Mouse (Mus musculus) urinary bladder, postnatal 25 days (tissue): ENCODE measurements around the gene Shisal2a.

Source experiments
- DNase-seq: peaks from one replicate; pipeline ENCODE4 v3.0.0; 2022; ENCODE audit warnings: low spot score

Gene Shisal2a

DNA sequence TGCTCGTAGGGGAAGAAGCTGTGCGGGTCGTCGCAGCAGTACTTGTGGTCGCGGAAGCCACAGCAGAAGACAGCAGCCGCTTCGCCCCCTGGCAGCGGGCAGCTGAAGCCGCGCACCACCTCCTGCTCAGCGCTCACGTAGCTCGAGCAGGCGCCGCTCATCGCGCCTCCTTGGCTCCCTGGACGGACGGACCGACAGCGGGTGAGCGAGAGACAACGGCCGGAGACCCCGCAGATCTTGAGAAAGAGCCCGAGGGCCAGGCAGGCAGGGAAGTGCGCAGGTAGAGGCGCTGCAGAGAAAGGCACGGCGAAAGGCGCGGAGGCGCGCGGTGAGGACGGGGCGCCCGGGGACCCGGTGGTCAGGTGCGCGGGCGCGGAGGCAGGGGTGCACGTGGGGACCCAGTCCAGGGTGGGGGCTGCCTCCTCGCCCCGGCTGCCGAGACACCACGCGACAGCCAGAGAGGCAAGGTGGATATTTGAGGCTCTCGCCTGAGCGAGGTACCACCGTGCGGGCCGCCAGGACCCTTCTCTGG is at the start of gene Shisal2a:
TSS of gene Shisal2a (minus strand) at position 167 of the 532 bp plus-strand sequence.
- no peak for DNase-seq

GRCm38 (mm10) chr4:108431561-108431936 is 48.4 kb upstream of the Shisal2a start:
- no peak for DNase-seq

DNA sequence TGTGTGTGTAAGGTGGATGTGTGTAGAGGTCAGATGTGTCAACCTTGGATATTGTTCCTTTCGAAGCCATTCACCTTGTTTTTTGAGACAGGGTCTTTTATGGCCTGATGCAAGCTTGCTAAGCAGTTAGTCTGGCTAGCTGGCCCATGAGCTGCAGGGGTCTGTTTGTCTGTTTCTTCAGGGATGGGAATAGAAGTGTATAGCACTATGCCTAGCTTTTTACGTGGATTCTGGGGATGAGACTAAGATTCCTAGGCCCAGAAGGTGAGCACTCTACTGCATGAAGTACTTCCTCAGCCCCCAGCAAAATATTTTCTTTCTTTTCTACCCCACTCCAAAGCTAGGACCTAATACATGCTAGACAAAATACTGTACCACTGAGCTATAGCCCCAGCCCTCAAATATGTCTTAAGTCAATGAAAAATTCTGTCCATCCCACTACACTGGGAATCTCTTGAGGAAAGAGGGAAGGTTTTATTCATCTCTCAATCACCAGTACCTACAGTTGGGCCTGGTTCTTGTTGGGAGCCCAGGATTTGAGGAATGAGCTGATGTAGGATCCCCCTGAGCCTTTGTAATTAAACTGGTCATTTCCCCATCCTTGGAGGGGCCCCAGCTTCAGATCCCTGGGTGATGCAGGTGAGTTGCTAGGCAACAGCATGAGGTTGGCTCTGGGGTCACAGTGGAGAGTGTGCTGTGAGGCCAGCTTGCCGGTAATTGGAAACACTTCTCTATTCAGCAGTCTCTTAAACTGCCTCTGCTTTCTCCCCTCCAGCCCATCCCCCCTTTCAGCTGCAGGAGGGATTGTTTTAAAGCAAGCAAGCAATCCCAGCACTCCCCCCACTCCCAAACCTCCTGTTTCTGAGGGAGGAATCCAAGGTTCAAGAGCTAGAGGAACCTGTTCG is 47.8 kb upstream of the Shisal2a start:
- DNase-seq = no peak

DNA sequence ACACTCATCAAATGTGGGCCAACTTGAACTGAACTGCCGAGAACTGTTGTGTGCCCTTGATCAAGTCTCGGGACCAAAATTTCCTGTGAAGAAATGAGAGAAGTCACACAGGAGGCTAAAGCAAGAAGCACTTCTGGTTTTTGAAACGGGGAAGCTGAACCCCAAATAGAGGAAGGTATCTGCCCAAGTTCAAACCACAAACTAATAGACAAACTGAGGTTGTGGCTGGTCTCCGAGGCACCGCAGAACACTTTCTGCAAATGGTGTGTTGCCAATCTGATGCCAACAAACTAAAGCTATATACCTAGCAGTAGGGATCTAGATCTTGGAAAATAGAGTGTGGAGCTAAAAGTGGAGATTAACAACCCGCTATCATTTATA is 45.2 kb upstream of the Shisal2a start:
- DNase-seq = no peak

GRCm38 (mm10) chr4:108427719-108428340 is 44.7 kb upstream of the Shisal2a start:
- DNase-seq = no peak

DNA sequence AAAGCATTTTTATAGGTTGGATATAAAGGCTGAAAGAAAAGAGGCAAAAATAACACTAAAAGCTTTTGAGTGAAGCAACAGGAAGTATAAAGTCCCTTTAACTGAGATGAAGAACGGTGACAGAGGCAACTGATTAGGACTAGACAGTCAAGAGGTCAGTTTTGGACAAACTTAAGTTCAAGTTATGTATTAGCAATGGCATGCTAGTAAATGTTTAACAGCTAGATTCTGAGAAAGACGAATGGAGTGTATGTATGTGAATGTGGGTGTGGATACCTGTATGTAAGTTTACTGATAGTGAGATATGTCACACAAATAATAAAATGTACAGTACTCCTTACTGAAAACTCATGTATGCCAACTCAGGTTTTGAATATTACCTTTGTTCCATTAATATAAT is 41.4 kb upstream of the Shisal2a start:
- DNase-seq = no peak

- DNase-seq = no peak
Observed at GRCm38 (mm10) chr4:108407621-108408020, 24.5 kb upstream of the Shisal2a start.

GRCm38 (mm10) chr4:108406861-108407401 is 23.8 kb upstream of the Shisal2a start, which contains the start of gene Gpx7:
Gene Gpx7, minus strand, starts transcription at chr4:108406961.
- DNase-seq = no peak

- DNase-seq = peak; percentile 49
Observed at GRCm38 (mm10) chr4:108406138-108406860, 23.1 kb upstream of the Shisal2a start.

GRCm38 (mm10) chr4:108405766-108406137 is 22.6 kb upstream of the Shisal2a start:
- no peak for DNase-seq

DNA sequence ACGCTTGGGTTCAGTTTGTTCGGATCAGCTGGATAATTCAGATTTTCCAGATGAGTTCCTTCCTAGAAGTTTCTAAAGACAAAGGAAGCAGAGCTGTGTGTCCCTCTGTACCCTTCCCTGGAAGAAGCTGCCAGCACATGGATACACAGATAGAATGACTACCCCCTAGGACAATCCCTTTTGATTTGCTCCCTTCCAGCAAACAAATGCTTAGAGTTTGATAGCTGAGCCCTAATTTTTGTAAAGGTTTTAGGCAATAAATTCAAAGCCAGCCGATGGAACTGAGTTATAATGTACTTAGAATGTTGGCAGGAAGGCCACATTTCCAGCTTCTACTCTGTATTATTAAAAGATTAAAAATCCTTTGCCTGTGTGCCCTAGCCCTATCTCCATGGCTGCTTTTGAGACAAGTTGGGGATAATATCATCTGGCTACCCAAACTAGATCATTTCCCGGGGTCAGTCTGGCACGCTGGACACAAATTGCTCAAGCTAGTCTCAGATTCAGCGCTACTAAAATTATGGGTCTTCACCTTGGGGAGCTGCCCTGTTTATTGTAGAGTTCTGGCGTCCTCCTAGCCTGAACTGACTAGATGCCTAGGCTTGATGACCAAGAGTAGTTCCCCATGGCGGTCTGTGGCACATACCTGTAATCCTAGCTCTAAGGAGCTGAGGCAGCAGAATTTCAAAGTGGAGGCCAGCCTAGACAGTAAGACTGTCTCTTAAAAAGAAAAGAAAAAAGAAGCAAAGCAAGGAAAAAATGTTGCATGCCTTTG is 20.9 kb upstream of the Shisal2a start:
- DNase-seq = no peak

- no peak for DNase-seq
Observed at GRCm38 (mm10) chr4:108400395-108400794, 17.2 kb upstream of the Shisal2a start.

DNA sequence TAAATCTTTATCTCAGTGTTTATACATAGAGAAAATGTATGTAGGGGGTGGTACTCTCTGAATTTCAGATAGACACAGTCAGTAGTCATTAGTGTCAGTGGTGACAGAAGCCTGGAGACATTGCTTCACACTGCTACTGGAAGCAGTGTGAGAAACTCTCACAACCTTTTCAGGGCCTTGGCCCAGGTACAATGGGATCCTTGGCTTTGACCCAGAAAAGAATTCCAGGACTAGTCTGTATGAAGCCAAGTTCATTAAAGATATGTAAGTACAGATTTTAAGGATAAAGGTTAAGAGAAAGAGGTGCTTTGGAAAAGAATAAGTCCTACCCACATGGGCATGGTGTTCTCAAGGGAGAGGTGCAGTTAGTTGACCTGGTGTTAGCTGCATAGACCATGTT is 11.1 kb upstream of the Shisal2a start:
- no peak for DNase-seq

- no peak for DNase-seq
Observed at GRCm38 (mm10) chr4:108392558-108392957, 9.4 kb upstream of the Shisal2a start.

DNA sequence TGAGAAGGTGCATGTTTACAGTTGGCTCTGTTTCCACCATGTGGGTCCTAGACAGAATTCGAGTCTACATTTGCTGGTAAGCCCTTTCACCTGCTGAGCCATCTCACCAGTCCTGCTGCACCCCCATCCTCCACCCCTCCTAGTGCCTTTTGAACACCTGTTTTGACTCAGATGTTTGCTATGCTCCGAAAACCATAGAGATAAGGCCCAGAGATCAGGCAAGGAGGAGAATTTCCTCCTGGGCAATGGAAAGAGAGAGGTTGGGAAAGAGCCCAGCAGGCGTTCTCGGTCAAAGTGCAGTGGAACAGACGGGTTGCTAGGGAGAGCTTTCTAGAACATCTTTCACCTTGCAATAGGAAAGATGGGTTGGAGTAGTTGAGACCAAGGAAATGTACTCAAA is 8.0 kb upstream of the Shisal2a start:
- DNase-seq = no peak

DNA sequence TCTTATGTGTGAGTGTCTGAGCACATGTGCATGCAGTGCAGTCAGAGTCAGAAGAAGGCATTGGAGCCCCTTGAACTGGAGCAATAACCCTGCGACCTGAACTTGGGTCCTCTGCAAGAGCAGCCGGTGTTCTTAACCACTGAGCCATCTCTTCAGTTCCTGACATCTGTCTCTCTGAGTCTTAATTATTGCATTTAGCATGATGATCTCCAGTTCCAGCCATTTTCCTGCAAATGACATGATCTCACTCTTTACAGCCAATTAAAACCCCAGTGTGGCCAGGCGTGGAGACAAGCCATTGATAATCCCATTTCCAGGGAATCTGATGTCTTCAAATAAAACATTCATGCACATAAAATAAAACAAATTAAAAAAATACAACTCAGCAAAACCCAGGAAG is 5.6 kb upstream of the Shisal2a start:
- DNase-seq = no peak

DNA sequence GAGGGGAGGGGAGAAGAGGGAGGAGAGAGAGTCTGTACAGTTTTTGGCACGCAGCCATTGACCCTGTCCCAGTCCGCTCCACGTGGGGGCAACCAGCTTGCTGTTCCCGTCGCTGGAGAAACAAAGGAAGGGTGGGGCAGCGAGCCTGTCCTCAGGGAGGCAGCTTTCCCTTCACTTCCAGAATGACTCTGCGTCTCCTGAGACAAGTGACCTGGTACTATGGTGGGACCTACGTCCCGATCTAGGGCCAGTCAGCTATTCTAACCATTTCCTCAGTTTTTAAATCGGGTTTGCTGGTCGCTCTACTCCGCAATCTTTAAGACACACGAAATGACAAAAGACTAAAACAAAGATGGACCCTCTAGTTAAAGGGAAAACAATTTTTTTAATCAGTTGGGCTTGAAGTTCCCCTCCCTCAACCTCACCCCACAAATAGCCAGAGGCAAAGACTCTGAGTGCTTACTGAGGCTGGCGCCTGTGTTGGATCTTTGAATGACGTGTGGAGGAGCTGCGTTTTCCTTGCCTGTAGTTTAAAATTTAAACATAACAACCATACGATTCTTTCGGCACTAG is 4.6 kb upstream of the Shisal2a start:
- peak; percentile 60 for DNase-seq

DNA sequence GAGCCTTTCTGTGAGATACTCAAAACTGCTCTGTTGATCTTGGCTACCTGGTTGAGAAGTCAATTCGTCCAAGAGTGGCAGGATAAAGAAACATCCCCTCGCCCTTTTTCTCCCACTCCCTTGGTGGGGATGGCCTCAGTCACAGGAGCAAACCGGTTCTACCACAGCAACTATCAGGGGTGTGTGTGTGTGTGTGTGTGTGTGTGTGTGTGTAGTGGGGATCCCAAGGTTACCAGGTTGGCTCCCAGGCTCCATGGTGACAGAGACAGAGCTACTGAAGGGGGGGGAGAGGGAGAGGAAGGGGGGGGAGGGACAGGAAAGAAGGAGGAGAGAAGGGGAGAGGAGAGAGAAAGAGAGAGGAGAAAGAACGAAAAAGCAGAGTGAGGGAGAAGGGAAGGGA is 4.0 kb upstream of the Shisal2a start:
- no peak for DNase-seq

GRCm38 (mm10) chr4:108386087-108386486 is 2.9 kb upstream of the Shisal2a start:
- DNase-seq = no peak

DNA sequence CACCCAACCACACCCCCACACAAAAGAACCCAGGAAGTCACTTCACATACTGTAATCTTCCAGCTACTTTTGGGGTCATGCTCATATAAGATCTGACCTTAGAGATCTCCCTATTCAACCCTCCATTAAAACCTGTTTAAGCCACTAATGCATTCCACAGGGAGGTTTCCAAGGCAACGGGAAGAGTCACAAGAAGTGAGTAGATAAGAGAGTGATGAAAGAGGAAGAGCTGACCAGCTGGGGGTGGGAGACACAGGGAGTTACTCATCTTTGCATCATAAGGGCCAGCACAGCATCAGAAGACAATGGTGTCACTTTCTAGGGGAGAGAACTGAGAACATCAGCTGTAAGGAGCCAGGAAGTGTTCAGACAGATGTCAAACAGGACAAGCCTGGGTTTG is 3.0 kb downstream of the Shisal2a start:
- DNase-seq = no peak

- DNase-seq = no peak
Observed at GRCm38 (mm10) chr4:108379476-108379875, 3.7 kb downstream of the Shisal2a start.
